Mouse (Mus musculus) megakaryocyte, adult 5-6 weeks (primary cell): ENCODE data around the gene Srebf1. TPM values are rescaled to one million over a fixed set of nuclear protein-coding genes. Genes with fewer than 3 reads are reported as not detected.

Source experiments
- ATAC-seq: 2 replicates; pipeline ENCODE4 v1.8.0; 2016; ENCODE audit warnings: mild to moderate bottlenecking, inconsistent platforms; ENCODE audit not compliant: poor library complexity, severe bottlenecking
- total RNA-seq, 2 experiments: library from RNA; stranded (forward) in 1 of 2; stranded (reverse) in 1 of 2; fragments of 153-499, 151-499 nt in 1 of 2; fragments of 221-1000, 200-1000 nt in 1 of 2; gene quantifications; 2 replicates each; pipeline versions ENCODE4 v1.2.3 to v1.2.4; 2015 to 2017

Gene Srebf1
- total RNA-seq, 2 experiments from 2014 or later: 27.6 to 37.3 TPM

- ATAC-seq: no peak
Measured at GRCm38 (mm10) chr11:60153936-60154335, 68.4 kb downstream of the Srebf1 start.

GRCm38 (mm10) chr11:60152339-60152738, 70.0 kb downstream of the Srebf1 start:
- no peak for ATAC-seq

- no peak for ATAC-seq
Measured at GRCm38 (mm10) chr11:60150677-60151076, 71.7 kb downstream of the Srebf1 start.

Other genes with a start within 250 kb of the Srebf1 start
- gene Pemt, start 176.1 kb downstream of the Srebf1 start, total RNA-seq (2015): 0.98 and 3.2 TPM in 2 replicates
- gene Pemt, start 176.1 kb downstream of the Srebf1 start, total RNA-seq (2017): 0.92 and 2.2 TPM in 2 replicates
- 13.9 and 14.2 TPM in 2 replicates for gene Rai1, start 117.6 kb downstream of the Srebf1 start, total RNA-seq (2015)
- gene Rai1, start 117.6 kb downstream of the Srebf1 start, total RNA-seq (2017): 7.8 TPM in 2 replicates
- 6.0 and 6.3 TPM in 2 replicates for gene Tom1l2, start 130.3 kb upstream of the Srebf1 start, total RNA-seq (2015)
- gene Tom1l2, start 130.3 kb upstream of the Srebf1 start, total RNA-seq (2017): 4.3 and 6.1 TPM in 2 replicates
- 0.16 TPM in 1 of 2 replicates, not detected in the other for gene Drc3, start 130.7 kb upstream of the Srebf1 start, total RNA-seq (2015)
- gene Drc3, start 130.7 kb upstream of the Srebf1 start, total RNA-seq (2017): 0.11 and 0.98 TPM in 2 replicates
- gene Gid4, start 194.6 kb upstream of the Srebf1 start, total RNA-seq (2015): 9.0 and 11.7 TPM in 2 replicates
- 9.9 and 12.3 TPM in 2 replicates for gene Gid4, start 194.6 kb upstream of the Srebf1 start, total RNA-seq (2017)
- gene Atpaf2, start 195.9 kb upstream of the Srebf1 start, total RNA-seq (2015): 10.1 and 15.6 TPM in 2 replicates
- gene Atpaf2, start 195.9 kb upstream of the Srebf1 start, total RNA-seq (2017): 38.2 and 43.3 TPM in 2 replicates
- gene Drg2, start 232.0 kb upstream of the Srebf1 start, total RNA-seq (2015): 19.5 and 21.5 TPM in 2 replicates
- 35.4 and 47.0 TPM in 2 replicates for gene Drg2, start 232.0 kb upstream of the Srebf1 start, total RNA-seq (2017)
- gene Myo15, start 246.8 kb upstream of the Srebf1 start, total RNA-seq (2015): 0.07 TPM in 1 of 2 replicates, not detected in the other
- 0.07 and 0.69 TPM in 2 replicates for gene Myo15, start 246.8 kb upstream of the Srebf1 start, total RNA-seq (2017)